Mouse (Mus musculus) bone marrow, adult 2 months (tissue): ENCODE data around the gene Bmp5. TPM values are rescaled to one million over a fixed set of nuclear protein-coding genes. Genes with fewer than 3 reads are reported as not detected.

Experiments used
- H3K27ac ChIP-seq: fragments of 200-500 bp; 2 replicates; pipeline ENCODE4 v1.5.1; 2012; ENCODE audit warnings: low read depth, mild to moderate bottlenecking, control low read depth, inconsistent platforms, low read length; ENCODE audit not compliant: control insufficient read depth, poor library complexity, insufficient read depth
- H3K4me1 ChIP-seq: fragments of 200-500 bp; 2 replicates; pipeline ENCODE4 v1.6.1; 2011; ENCODE audit warnings: low read length; ENCODE audit not compliant: control insufficient read depth, insufficient read depth
- H3K4me3 ChIP-seq: fragments of 200-500 bp; replicated peaks from 2 replicates; pipeline ENCODE3; 2011; ENCODE audit warnings: mild to moderate bottlenecking, low read depth, low read length, control low read depth; ENCODE audit not compliant: control insufficient read depth
- CTCF ChIP-seq: fragments of 200-500 bp; IDR thresholded peaks from 2 replicates; pipeline ENCODE4 v1.5.1; 2011; ENCODE audit warnings: low read length, control low read depth; ENCODE audit not compliant: control insufficient read depth, insufficient read depth
- POLR2A ChIP-seq: fragments of 200-500 bp; IDR thresholded peaks from 2 replicates; pipeline ENCODE4 v1.6.1; 2011; ENCODE audit warnings: low read depth, mild to moderate bottlenecking, control low read depth, low read length, borderline replicate concordance; ENCODE audit not compliant: control insufficient read depth
- WGBS: fragments of 180-500 bp; shearing (Covaris S2); methylation state at CpG from one replicate; pipeline ENCODE4 v1.1.7; 2018; 5-methylcytosine and 5-hydroxymethylcytosine counted together
- polyA plus RNA-seq: library from polyadenylated mRNA; stranded (reverse); fragments of >200 nt; gene quantifications from 2 replicates; pipeline ENCODE4 v1.2.4, GENCODE M21; 2011; ENCODE audit warnings: low replicate concordance; ENCODE audit not compliant: missing spikeins, insufficient read depth, insufficient read length

The Bmp5 gene
- polyA plus RNA-seq: 0.34 and 0.40 TPM in 2 replicates

GRCm38 (mm10) chr9:75775129-75775845 is at the start of gene Bmp5:
Bmp5 (plus strand) TSS chr9:75775364.
- H3K27ac ChIP-seq: no peak within 1 kb of the TSS
- TF ChIP-seq POLR2A (no peak), CTCF (no peak)
- no peak within 1 kb of the TSS for H3K4me3 ChIP-seq
- H3K4me1 ChIP-seq: no peaks in the 10 kb centered on the region
- 62% methylated on average over 7 of the region's 7 CpGs for WGBS

DNA sequence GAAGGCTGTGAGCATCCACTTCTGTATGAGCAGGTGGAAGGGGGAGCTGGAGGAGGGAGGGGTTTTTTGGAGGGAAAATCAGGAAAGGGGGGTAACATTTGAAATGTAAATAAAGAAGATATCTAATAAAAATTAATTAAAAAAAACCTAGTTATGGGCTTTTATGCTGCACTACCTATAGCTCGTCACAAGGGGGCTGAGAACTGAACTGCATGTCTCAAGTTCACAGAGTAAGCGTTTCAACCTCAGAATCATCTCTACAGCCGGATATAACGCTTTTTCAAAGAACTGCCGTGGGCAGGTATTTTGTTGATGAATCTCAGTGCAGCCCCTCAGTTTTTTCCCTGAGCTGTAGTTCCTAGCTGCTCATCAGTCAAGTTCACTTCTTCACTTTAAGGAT is 15.1 kb upstream of the Bmp5 start:
- H3K4me1 ChIP-seq: no peaks in the 10 kb centered on the region
- H3K27ac ChIP-seq: no peak overlapping the region
- 12% methylated on average over 5 of the region's 5 CpGs for WGBS
- H3K4me3 ChIP-seq: no peak overlapping the region
- TF ChIP-seq POLR2A: no peak
- TF ChIP-seq CTCF: no peak

DNA sequence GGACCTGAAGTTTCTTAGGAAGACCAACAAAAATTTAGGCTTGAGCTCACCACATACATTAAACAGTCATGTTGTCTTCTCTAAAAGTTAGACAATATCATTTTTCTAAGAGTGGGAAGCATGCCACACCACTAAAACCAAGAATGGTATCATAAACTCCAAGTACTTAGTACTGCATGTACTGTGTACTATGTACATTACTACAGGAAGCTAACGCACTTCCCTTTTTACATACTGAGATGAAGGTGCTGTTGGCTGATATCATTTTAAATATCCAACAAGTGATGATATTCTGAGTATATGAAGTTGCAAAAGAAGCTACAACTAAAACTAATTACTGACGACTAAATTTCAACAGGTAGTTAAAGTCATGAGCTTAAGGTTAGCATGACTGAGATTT is 13.6 kb upstream of the Bmp5 start:
- Histone ChIP-seq H3K4me1 (no peaks in the 10 kb centered on the region), H3K27ac (no peak overlapping the region), H3K4me3 (no peak overlapping the region)
- 61% methylated on average over 2 of the region's 2 CpGs for WGBS
- no peak for TF ChIP-seq CTCF
- no peak for TF ChIP-seq POLR2A

- 31% methylated on average over 5 of the region's 5 CpGs for WGBS
- Histone ChIP-seq H3K27ac (no peak overlapping the region), H3K4me1 (no peaks in the 10 kb centered on the region), H3K4me3 (no peak overlapping the region)
- no peak for TF ChIP-seq POLR2A
- TF ChIP-seq CTCF: no peak
Measured at GRCm38 (mm10) chr9:75762487-75762886, 12.7 kb upstream of the Bmp5 start.

GRCm38 (mm10) chr9:75764792-75765191 is 10.4 kb upstream of the Bmp5 start:
- no peak overlapping the region for H3K4me3 ChIP-seq
- 85% methylated on average over 7 of the region's 7 CpGs for WGBS
- H3K27ac ChIP-seq: no peak overlapping the region
- H3K4me1 ChIP-seq: no peaks in the 10 kb centered on the region; the same call in 1 of the 2 replicates
- TF ChIP-seq POLR2A (no peak), CTCF (no peak)

- no peaks in the 10 kb centered on the region; the same call in 1 of the 2 replicates for H3K4me1 ChIP-seq
Measured at GRCm38 (mm10) chr9:75766521-75766920, 8.6 kb upstream of the Bmp5 start.

GRCm38 (mm10) chr9:75769042-75769441 is 6.1 kb upstream of the Bmp5 start:
- no peaks in the 10 kb centered on the region; the same call in 1 of the 2 replicates for H3K4me1 ChIP-seq
- no peak overlapping the region for H3K4me3 ChIP-seq
- no peak for TF ChIP-seq POLR2A
- no peak for TF ChIP-seq CTCF
- WGBS: 61% methylated on average over 3 of the region's 3 CpGs
- H3K27ac ChIP-seq: no peak overlapping the region

More at GRCm38 (mm10) chr9:75766521-75766920, 8.6 kb upstream of the Bmp5 start:
- H3K4me3 ChIP-seq: no peak overlapping the region
- TF ChIP-seq CTCF (no peak), POLR2A (no peak)
- 79% methylated on average over 5 of the region's 5 CpGs for WGBS
- H3K27ac ChIP-seq: no peak overlapping the region

- TF ChIP-seq CTCF (no peak), POLR2A (no peak)
- H3K27ac ChIP-seq: no peak overlapping the region
- H3K4me1 ChIP-seq: no peaks in the 10 kb centered on the region
- 65% methylated on average over 7 of the region's 7 CpGs for WGBS
- no peak overlapping the region for H3K4me3 ChIP-seq
Measured at GRCm38 (mm10) chr9:75776153-75776552, 989 bp downstream of the Bmp5 start.

DNA sequence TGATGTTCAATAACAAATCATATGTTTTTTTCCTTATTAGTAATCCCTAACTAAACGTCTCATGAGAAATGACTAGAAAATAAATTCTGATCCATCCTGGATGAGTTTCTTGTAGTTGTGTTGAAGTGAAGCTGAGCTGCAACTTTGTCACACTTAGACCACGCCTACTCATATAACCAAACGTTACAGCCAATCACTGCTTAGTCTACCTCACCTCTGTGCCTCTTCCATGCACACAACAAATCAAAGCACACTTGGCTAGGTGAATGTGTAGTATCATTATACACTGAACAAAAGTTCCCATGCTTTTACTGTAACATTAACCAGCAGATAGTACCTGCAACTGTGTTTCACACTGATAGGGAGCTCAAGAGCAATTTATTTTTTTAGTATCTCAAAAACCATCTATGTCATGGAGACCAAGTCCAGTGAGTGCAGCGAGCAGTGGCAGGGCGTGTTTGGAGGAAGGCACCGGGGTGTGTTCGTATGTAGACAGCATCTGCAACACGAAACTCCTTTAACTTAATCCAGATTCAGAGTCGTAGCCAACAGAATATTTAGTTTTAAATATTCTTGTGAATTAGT is 3.7 kb downstream of the Bmp5 start:
- TF ChIP-seq CTCF (no peak), POLR2A (no peak)
- no peak overlapping the region for H3K4me3 ChIP-seq
- no peak overlapping the region for H3K27ac ChIP-seq
- no peaks in the 10 kb centered on the region for H3K4me1 ChIP-seq
- 79% methylated on average over 9 of the region's 9 CpGs for WGBS
